In genomic region chr10:78372681-78373668, GRCm38 (mm10) we compare ENCODE assay signal across 11 mouse cellular contexts. TPM values are rescaled to one million over a fixed set of nuclear protein-coding genes. Genes with fewer than 3 reads are reported as not detected.
DNase-seq lines count a peak whose midpoint lies in the region; ATAC-seq and TF ChIP-seq lines count a peak whose summit lies in the region.
"Had no signal": no experiment of that assay in that cellular context is flagged by ENCODE, and none has a peak within 500 bp of the region (broad histone marks: within the 10 kb centered on the region; RNA-seq: fewer than 3 reads in every experiment).

No protein-coding gene starts in this region.

- no peak overlapping the region for H3K4me2 ChIP-seq in stomach, embryonic 14.5 days (replicated peaks; ENCODE audit: low read depth, low read length)
- H3K4me2 ChIP-seq in stomach, postnatal 0 days (replicated peaks; ENCODE audit: low read depth): no peak overlapping the region
- no peak overlapping the region for H3K4me2 ChIP-seq in forebrain, embryonic 15.5 days (replicated peaks)
- H3K4me2 ChIP-seq: lung, embryonic 15.5 days; neural tube, embryonic 15.5 days had no signal

- no peaks in the 10 kb centered on the region for H3K4me1 ChIP-seq in stomach, embryonic 14.5 days (ENCODE audit: control insufficient read depth, insufficient read depth, low read length)
- H3K4me1 ChIP-seq in stomach, postnatal 0 days (replicated peaks; ENCODE audit: control insufficient read depth, insufficient read depth): no peaks in the 10 kb centered on the region
- H3K4me1 ChIP-seq in forebrain, embryonic 15.5 days: no peaks in the 10 kb centered on the region
- H3K4me1 ChIP-seq: neural tube, embryonic 15.5 days had no signal

- WGBS in stomach, embryonic 14.5 days: 68% methylated on average over 27 of the region's 27 CpGs
- WGBS in stomach, postnatal 0 days: 63% methylated on average over 27 of the region's 27 CpGs
- WGBS in forebrain, embryonic 15.5 days: 69% methylated on average over 27 of the region's 27 CpGs

- H3K27ac ChIP-seq in stomach, embryonic 14.5 days (ENCODE audit: low read length): no peak overlapping the region
- H3K27ac ChIP-seq in stomach, postnatal 0 days (replicated peaks): no peak overlapping the region
- no peak overlapping the region for H3K27ac ChIP-seq in forebrain, embryonic 15.5 days (replicated peaks)
- H3K27ac ChIP-seq: kidney, postnatal 0 days; lung, embryonic 15.5 days; neural tube, embryonic 15.5 days had no signal

- H3K36me3 ChIP-seq in stomach, embryonic 14.5 days (ENCODE audit: control insufficient read depth, insufficient read depth, low read length): no peaks in the 10 kb centered on the region
- no peaks in the 10 kb centered on the region for H3K36me3 ChIP-seq in stomach, postnatal 0 days (ENCODE audit: control insufficient read depth, insufficient read depth, low read length)
- H3K36me3 ChIP-seq in forebrain, embryonic 15.5 days: no peaks in the 10 kb centered on the region
- H3K36me3 ChIP-seq: lung, embryonic 15.5 days; neural tube, embryonic 15.5 days had no signal

- no peaks in the 10 kb centered on the region for H3K9me3 ChIP-seq in stomach, embryonic 14.5 days (ENCODE audit: control insufficient read depth, low read depth, low read length)
- no peaks in the 10 kb centered on the region for H3K9me3 ChIP-seq in stomach, postnatal 0 days (ENCODE audit: control insufficient read depth, low read length)
- H3K9me3 ChIP-seq in forebrain, embryonic 15.5 days: no peaks in the 10 kb centered on the region
- H3K9me3 ChIP-seq: lung, embryonic 15.5 days; neural tube, embryonic 15.5 days had no signal

- DNase-seq in stomach, postnatal 0 days (ENCODE audit: low spot score): no peak
- DNase-seq in c-Kit-positive CD71-positive TER-119-positive erythroid progenitor cells, embryonic 14.5 days (ENCODE audit: low spot score): peak; percentile 57
- peak; percentile 65 for DNase-seq in thymus, postnatal 4 days
- DNase-seq in gastrocnemius, adult 8-10 months (ENCODE audit: low spot score in 2 of 2): no peak
- no peak for DNase-seq in adrenal gland, postnatal 36 days

- no peaks in the 10 kb centered on the region for H3K27me3 ChIP-seq in stomach, embryonic 14.5 days (ENCODE audit: control insufficient read depth, insufficient read depth, low read length)
- H3K27me3 ChIP-seq in stomach, postnatal 0 days (ENCODE audit: control insufficient read depth, insufficient read depth, low read length): no peaks in the 10 kb centered on the region
- H3K27me3 ChIP-seq in forebrain, embryonic 15.5 days: no peaks in the 10 kb centered on the region
- H3K27me3 ChIP-seq: lung, embryonic 15.5 days; neural tube, embryonic 15.5 days had no signal

- no peak overlapping the region for H3K9ac ChIP-seq in stomach, embryonic 14.5 days (replicated peaks; ENCODE audit: low read depth, low read length)
- H3K9ac ChIP-seq in stomach, postnatal 0 days (ENCODE audit: low read length): no peak overlapping the region
- no peak overlapping the region for H3K9ac ChIP-seq in forebrain, embryonic 15.5 days (replicated peaks)
- H3K9ac ChIP-seq: lung, embryonic 15.5 days; neural tube, embryonic 15.5 days had no signal

- TF ChIP-seq CTCF in stomach, postnatal 0 days (IDR thresholded peaks at IDR 0.05; ENCODE audit: low read depth): no peak

- no peak for TF ChIP-seq EP300 in stomach, postnatal 0 days (optimal IDR thresholded peaks at IDR 0.05)

- no peak overlapping the region for H3K4me3 ChIP-seq in stomach, embryonic 14.5 days (ENCODE audit: low read depth, low read length)
- no peak overlapping the region for H3K4me3 ChIP-seq in stomach, postnatal 0 days (ENCODE audit: low read depth, low read length)
- no peak overlapping the region for H3K4me3 ChIP-seq in forebrain, embryonic 15.5 days
- H3K4me3 ChIP-seq: lung, embryonic 15.5 days; neural tube, embryonic 15.5 days had no signal

- 0 out of 2 replicates have a peak, but pooled peaks have one; percentile 33 for ATAC-seq in stomach, embryonic 14.5 days (ENCODE audit: insufficient number of reproducible peaks, insufficient read depth, low FRiP score, low read depth)
- ATAC-seq in stomach, postnatal 0 days (ENCODE audit: low FRiP score, low TSS enrichment): no peak
- peak; percentile 88 for ATAC-seq in megakaryocyte progenitor cell, adult 5-6 weeks (replicated peaks; ENCODE audit: poor library complexity)
- no peak for ATAC-seq in forebrain, embryonic 15.5 days (replicated peaks)

RNA-seq across cellular contexts. Expression of gene Agpat3, which starts 20.7 kb away (rescaled TPM):
- 41.9 and 54.3 TPM in 2 replicates for polyA plus RNA-seq in stomach, embryonic 14.5 days (2014; fragmentation: Nextera tagmentation; extraction: Ambion mirVana)
- polyA plus RNA-seq in stomach, postnatal 0 days (2015; fragmentation: Nextera tagmentation; extraction: Ambion mirVana): 69.9 and 71.5 TPM in 2 replicates
- total RNA-seq in megakaryocyte progenitor cell, adult 5-6 weeks (2015): 2.7 and 3.1 TPM in 2 replicates
- total RNA-seq in megakaryocyte progenitor cell, adult 5-6 weeks (2017): 1.8 and 4.1 TPM in 2 replicates
- 69.9 and 72.2 TPM in 2 replicates for polyA plus RNA-seq in forebrain, embryonic 15.5 days (2015; fragmentation: Nextera tagmentation; extraction: Ambion mirVana)
- 100 to 1,000 TPM; 107 to 126 (median 122) TPM for total RNA-seq in gastrocnemius, adult 8-10 months (2022)
- total RNA-seq in adrenal gland, postnatal 36 days (2021): 100 to 1,000 TPM; 293 to 406 TPM

RNA-seq across cellular contexts. Expression of gene Rrp1, which starts 39.9 kb away (rescaled TPM):
- 213 and 240 TPM in 2 replicates for polyA plus RNA-seq in stomach, embryonic 14.5 days (2014; fragmentation: Nextera tagmentation; extraction: Ambion mirVana)
- polyA plus RNA-seq in stomach, postnatal 0 days (2015; fragmentation: Nextera tagmentation; extraction: Ambion mirVana): 148 TPM in 2 replicates
- 56.7 and 60.6 TPM in 2 replicates for total RNA-seq in megakaryocyte progenitor cell, adult 5-6 weeks (2015)
- total RNA-seq in megakaryocyte progenitor cell, adult 5-6 weeks (2017): 336 and 416 TPM in 2 replicates
- polyA plus RNA-seq in forebrain, embryonic 15.5 days (2015; fragmentation: Nextera tagmentation; extraction: Ambion mirVana): 395 and 412 TPM in 2 replicates
- 10 to 100 TPM; 54.6 to 63.3 (median 59.5) TPM for total RNA-seq in gastrocnemius, adult 8-10 months (2022)
- 100 to 1,000 TPM; 243 to 258 TPM for total RNA-seq in adrenal gland, postnatal 36 days (2021)

RNA-seq across cellular contexts. Expression of gene Cstb, which starts 52.5 kb away (rescaled TPM):
- 419 and 443 TPM in 2 replicates for polyA plus RNA-seq in stomach, embryonic 14.5 days (2014; fragmentation: Nextera tagmentation; extraction: Ambion mirVana)
- polyA plus RNA-seq in stomach, postnatal 0 days (2015; fragmentation: Nextera tagmentation; extraction: Ambion mirVana): 636 and 675 TPM in 2 replicates
- 48.9 and 56.0 TPM in 2 replicates for total RNA-seq in megakaryocyte progenitor cell, adult 5-6 weeks (2015)
- total RNA-seq in megakaryocyte progenitor cell, adult 5-6 weeks (2017): 41.9 and 51.4 TPM in 2 replicates
- 100 and 115 TPM in 2 replicates for polyA plus RNA-seq in forebrain, embryonic 15.5 days (2015; fragmentation: Nextera tagmentation; extraction: Ambion mirVana)
- total RNA-seq in gastrocnemius, adult 8-10 months (2022): 10 to 100 TPM in 3 of 4 experiments, 1 to 10 TPM in 1; 7.8 to 12.6 (median 11.0) TPM
- total RNA-seq in adrenal gland, postnatal 36 days (2021): 100 to 1,000 TPM; 268 to 380 TPM

Comparison
In these comparisons a context has a peak if more than half of its experiments do, and no peak if none do; other contexts are left out.
1. ATAC-seq: peak in stomach, embryonic 14.5 days (single experiment) and megakaryocyte progenitor cell, adult 5-6 weeks (single experiment); none in stomach, postnatal 0 days (single experiment) and forebrain, embryonic 15.5 days (single experiment).
2. DNase-seq: peak in c-Kit-positive CD71-positive TER-119-positive erythroid progenitor cells, embryonic 14.5 days (single experiment) and thymus, postnatal 4 days (single experiment); none in stomach, postnatal 0 days (single experiment), gastrocnemius, adult 8-10 months (0 of 2) and adrenal gland, postnatal 36 days (0 of 2).
3. RNA of gene Agpat3, which starts 20.7 kb away (total RNA-seq): 293 to 406 TPM in adrenal gland, postnatal 36 days and 107 to 126 TPM in gastrocnemius, adult 8-10 months; 1.8 to 4.1 TPM in megakaryocyte progenitor cell, adult 5-6 weeks; every median in the first group is over 10 times any median in the second.
4. RNA of gene Cstb, which starts 52.5 kb away (total RNA-seq): 268 to 380 TPM in adrenal gland, postnatal 36 days; 41.9 to 56.0 TPM in megakaryocyte progenitor cell, adult 5-6 weeks and 7.8 to 12.6 TPM in gastrocnemius, adult 8-10 months; every median in the first group is over 4 times any median in the second.